Mouse (Mus musculus): ENCODE measurements at regions not wholly inside any gene's neighbourhood (a gene's known extent, or its start where the extent isn't known, plus 50 kb on each side); places are given as distances from the start of the nearest gene placed in this dataset.

- Histone ChIP-seq H3K27ac (ENCODE audit: insufficient read depth, low read length) (no peak overlapping the region), H3K4me3 (ENCODE audit: insufficient read depth, low read length) (no peak overlapping the region), H3K4me1 (ENCODE audit: control insufficient read depth, insufficient read depth, low read length) (no peaks in the 10 kb centered on the region)
- TF ChIP-seq POLR2A (IDR thresholded peaks at IDR 0.05; ENCODE audit: low read depth, low read length) (no peak), CTCF (IDR thresholded peaks at IDR 0.05; ENCODE audit: borderline replicate concordance, insufficient read depth, low read length) (no peak)
These were observed 740.8 kb upstream of the Sel1l start for GRCm38 (mm10) chr12:92589725-92590124.

- no peak overlapping the region for H3K4me3 ChIP-seq (ENCODE audit: insufficient read depth, low read length)
- no peak overlapping the region for H3K27ac ChIP-seq (ENCODE audit: insufficient read depth, low read length)
- H3K4me1 ChIP-seq (ENCODE audit: control insufficient read depth, insufficient read depth, low read length): no peaks in the 10 kb centered on the region
- no peak for TF ChIP-seq CTCF (IDR thresholded peaks at IDR 0.05; ENCODE audit: borderline replicate concordance, insufficient read depth, low read length)
- no peak for TF ChIP-seq POLR2A (IDR thresholded peaks at IDR 0.05; ENCODE audit: low read depth, low read length)
These were observed 740.3 kb upstream of the Sel1l start for GRCm38 (mm10) chr12:92589305-92589704.

GRCm38 (mm10) chr12:92578596-92578995, 729.6 kb upstream of the Sel1l start:
- TF ChIP-seq CTCF (IDR thresholded peaks at IDR 0.05; ENCODE audit: borderline replicate concordance, insufficient read depth, low read length): no peak
- no peak for TF ChIP-seq POLR2A (IDR thresholded peaks at IDR 0.05; ENCODE audit: low read depth, low read length)
- no peak overlapping the region for H3K27ac ChIP-seq (ENCODE audit: insufficient read depth, low read length)
- no peak overlapping the region for H3K4me3 ChIP-seq (ENCODE audit: insufficient read depth, low read length)
- H3K4me1 ChIP-seq (ENCODE audit: control insufficient read depth, insufficient read depth, low read length): no peaks in the 10 kb centered on the region

Measured in embryonic fibroblast, embryonic 13.5 days (primary cell).